Mouse (Mus musculus) embryonic fibroblast, embryonic 13.5 days (primary cell): ENCODE results near the gene Wdr82. TPM values are rescaled to one million over a fixed set of nuclear protein-coding genes. Genes with fewer than 3 reads are reported as not detected.

Experiments
- H3K27ac ChIP-seq: 2 replicates; pipeline ENCODE4 v1.5.1; 2012; ENCODE audit warnings: low read length, control low read depth, inconsistent platforms; ENCODE audit not compliant: insufficient read depth
- H3K4me1 ChIP-seq: 2 replicates; pipeline ENCODE4 v1.6.1; 2011; ENCODE audit warnings: low read length; ENCODE audit not compliant: control insufficient read depth, insufficient read depth
- H3K4me3 ChIP-seq: 2 replicates; pipeline ENCODE4 v1.5.1; 2011; ENCODE audit warnings: mild to moderate bottlenecking, control low read depth, low read length; ENCODE audit not compliant: insufficient read depth
- CTCF ChIP-seq: IDR thresholded peaks from 2 replicates; pipeline ENCODE4 v1.5.1; 2011; ENCODE audit warnings: mild to moderate bottlenecking, control low read depth, low read length, moderate library complexity, borderline replicate concordance; ENCODE audit not compliant: insufficient read depth
- POLR2A ChIP-seq: IDR thresholded peaks from 2 replicates; pipeline ENCODE4 v1.6.1; 2011; ENCODE audit warnings: low read depth, mild to moderate bottlenecking, control low read depth, low read length, moderate library complexity
- polyA plus RNA-seq: library from polyadenylated mRNA; stranded (reverse); fragments of >200 nt; gene quantifications from 2 replicates; pipeline ENCODE4 v1.2.4, GENCODE M21; 2011; ENCODE audit warnings: low read depth; ENCODE audit not compliant: missing spikeins, insufficient read length

Wdr82 gene
- polyA plus RNA-seq, 1 experiment: 120 TPM

GRCm38 (mm10) chr9:106175552-106176200 is 4.9 kb downstream of the Wdr82 start:
- TF ChIP-seq CTCF (no peak), POLR2A (no peak)
- Histone ChIP-seq H3K27ac (no peak overlapping the region), H3K4me3 (no peak overlapping the region), H3K4me1 (peaks cover 7% of the 10 kb centered on the region)

- TF ChIP-seq POLR2A (no peak), CTCF (no peak)
- H3K4me1 ChIP-seq: peaks cover 7% of the 10 kb centered on the region
- no peak overlapping the region for H3K27ac ChIP-seq
- no peak overlapping the region for H3K4me3 ChIP-seq
Measured at GRCm38 (mm10) chr9:106176769-106177168, 6.0 kb downstream of the Wdr82 start.

GRCm38 (mm10) chr9:106177799-106178198 is 7.1 kb downstream of the Wdr82 start:
- Histone ChIP-seq H3K4me3 (no peak overlapping the region), H3K4me1 (peaks cover 7% of the 10 kb centered on the region), H3K27ac (no peak overlapping the region)
- TF ChIP-seq POLR2A (no peak), CTCF (no peak)

- TF ChIP-seq POLR2A: no peak
- no peak for TF ChIP-seq CTCF
- Histone ChIP-seq H3K27ac (no peak overlapping the region), H3K4me1 (peaks cover 3% of the 10 kb centered on the region; the same call in 1 of the 2 replicates), H3K4me3 (no peak overlapping the region)
Measured at GRCm38 (mm10) chr9:106179454-106179853, 8.7 kb downstream of the Wdr82 start.

GRCm38 (mm10) chr9:106179964-106180363 is 9.2 kb downstream of the Wdr82 start:
- H3K27ac ChIP-seq: no peak overlapping the region
- H3K4me1 ChIP-seq: no peaks in the 10 kb centered on the region; the same call in 1 of the 2 replicates
- TF ChIP-seq CTCF (no peak), POLR2A (no peak)
- no peak overlapping the region for H3K4me3 ChIP-seq

- Histone ChIP-seq H3K4me3 (no peak overlapping the region), H3K4me1 (no peaks in the 10 kb centered on the region), H3K27ac (no peak overlapping the region)
Measured at GRCm38 (mm10) chr9:106182146-106182545, 11.4 kb downstream of the Wdr82 start.

GRCm38 (mm10) chr9:106183996-106184395 is 13.3 kb downstream of the Wdr82 start:
- H3K4me1 ChIP-seq: no peaks in the 10 kb centered on the region
- H3K27ac ChIP-seq: no peak overlapping the region
- TF ChIP-seq CTCF (no peak), POLR2A (no peak)
- H3K4me3 ChIP-seq: no peak overlapping the region

More at GRCm38 (mm10) chr9:106182146-106182545, 11.4 kb downstream of the Wdr82 start:
- no peak for TF ChIP-seq POLR2A
- no peak for TF ChIP-seq CTCF

- no peak overlapping the region for H3K4me3 ChIP-seq
- no peaks in the 10 kb centered on the region for H3K4me1 ChIP-seq
- H3K27ac ChIP-seq: no peak overlapping the region
- TF ChIP-seq CTCF (no peak), POLR2A (no peak)
Measured at GRCm38 (mm10) chr9:106191355-106191754, 20.6 kb downstream of the Wdr82 start.

GRCm38 (mm10) chr9:106192024-106192423 is 21.3 kb downstream of the Wdr82 start:
- H3K4me3 ChIP-seq: no peak overlapping the region
- H3K27ac ChIP-seq: no peak overlapping the region
- no peak for TF ChIP-seq CTCF
- TF ChIP-seq POLR2A: no peak
- no peaks in the 10 kb centered on the region for H3K4me1 ChIP-seq

- no peak; the same call in 1 of the 2 replicates for TF ChIP-seq POLR2A
- no peak for TF ChIP-seq CTCF
- Histone ChIP-seq H3K4me3 (no peak overlapping the region), H3K4me1 (no peaks in the 10 kb centered on the region; the same call in 1 of the 2 replicates), H3K27ac (no peak overlapping the region)
Measured at GRCm38 (mm10) chr9:106192998-106193397, 22.3 kb downstream of the Wdr82 start.
